Mouse (Mus musculus) regulatory T cell (primary cell): ENCODE measurements at regions not wholly inside any gene's neighbourhood (a gene's known extent, or its start where the extent isn't known, plus 50 kb on each side); places are given as distances from the start of the nearest gene placed in this dataset.

ENCODE experiments used
- in situ Hi-C: fragments of 300-600 bp; cut with MboI, MseI; formaldehyde crosslinking; loops from one replicate; pipeline ENCODE4 v1.15.1; 2025; ENCODE audit warnings: high pct_unique_total_duplicates

- in situ Hi-C loops: no loop called here
Measured at GRCm38 (mm10) chr10:44730721-44731120, 202.4 kb upstream of the Prdm1 start.

DNA sequence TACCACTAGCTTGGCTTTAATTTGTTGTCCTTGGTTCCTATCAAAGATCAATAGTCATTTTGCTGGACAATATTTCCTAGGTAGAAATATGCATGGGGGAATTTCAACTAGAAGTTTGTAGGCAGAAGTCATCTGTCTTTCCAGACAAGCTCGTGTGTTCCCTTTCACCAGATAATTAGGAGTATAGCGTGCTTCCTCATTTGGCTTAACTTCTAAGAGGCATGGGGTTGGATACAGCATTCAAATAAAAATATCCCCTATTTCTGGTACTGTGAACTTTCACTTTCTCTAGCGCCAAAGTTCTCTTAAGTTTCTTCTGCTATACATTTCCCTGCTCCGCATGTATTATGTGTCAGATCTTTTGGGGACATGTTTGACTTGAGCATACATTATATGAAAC lies 200.7 kb upstream of the Prdm1 start:
- in situ Hi-C loops: no loop called here

DNA sequence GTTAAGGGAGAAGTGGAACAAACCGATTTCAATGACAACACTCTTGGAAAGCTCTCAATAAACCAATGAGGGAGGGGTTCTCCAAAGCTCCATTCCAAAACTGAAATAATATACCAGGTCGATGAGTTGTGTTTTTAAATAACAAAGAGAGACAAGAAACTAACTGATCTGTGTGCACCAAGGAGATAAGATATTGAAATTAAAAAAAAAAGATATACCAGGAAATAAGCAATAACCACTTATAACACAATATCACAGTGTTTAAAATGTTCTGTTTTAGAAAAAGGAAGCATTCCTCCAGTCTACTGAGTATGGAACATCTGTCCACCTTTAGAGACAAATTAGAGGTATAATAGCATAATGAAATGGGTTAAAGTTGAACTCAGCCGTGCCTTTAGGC lies 196.3 kb upstream of the Prdm1 start:
- in situ Hi-C loops: no loop called here

GRCm38 (mm10) chr10:44723845-44724244 lies 195.5 kb upstream of the Prdm1 start:
- in situ Hi-C loops: no loop called here

GRCm38 (mm10) chr10:44723321-44723720 lies 195.0 kb upstream of the Prdm1 start:
- in situ Hi-C loops: no loop called here

DNA sequence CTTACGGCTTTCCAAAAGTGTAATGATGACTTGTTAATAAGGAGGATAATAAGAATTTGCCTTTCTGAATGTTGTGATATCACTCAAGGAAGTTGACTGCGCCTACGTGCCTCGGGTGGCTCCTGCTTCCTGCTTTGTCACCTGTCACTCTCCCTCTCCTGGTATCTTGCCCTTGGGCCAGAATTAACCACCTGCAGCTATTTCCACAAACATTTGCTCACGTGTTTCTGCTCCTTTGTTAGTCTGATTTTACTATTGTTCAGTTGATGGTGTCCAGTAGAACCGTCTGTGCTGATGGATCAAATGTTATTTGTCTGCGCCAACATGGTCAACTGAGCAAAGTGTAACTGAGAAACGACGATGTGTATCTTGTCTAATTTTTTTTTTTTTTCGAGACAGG lies 193.4 kb upstream of the Prdm1 start:
- in situ Hi-C loops: no loop called here

DNA sequence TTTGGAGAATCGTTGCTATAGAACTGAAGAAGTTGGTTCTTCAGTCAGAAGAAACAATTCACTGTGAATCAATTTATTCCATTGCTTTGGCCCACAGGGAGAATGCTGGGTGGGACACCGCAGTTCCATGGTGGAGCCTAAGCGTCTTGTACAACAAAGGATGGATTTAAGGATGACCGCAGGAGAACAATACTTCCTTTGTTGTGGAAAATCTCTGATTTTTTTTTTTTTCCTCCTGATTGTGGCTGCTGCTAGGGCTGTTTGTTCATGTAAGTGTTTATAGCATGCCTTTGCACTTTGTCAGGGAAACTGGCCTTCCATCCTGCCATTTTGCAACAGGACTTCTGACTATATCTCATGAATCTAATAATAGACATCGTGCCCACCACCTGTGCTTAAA lies 188.3 kb upstream of the Prdm1 start:
- in situ Hi-C loops: no loop called here

DNA sequence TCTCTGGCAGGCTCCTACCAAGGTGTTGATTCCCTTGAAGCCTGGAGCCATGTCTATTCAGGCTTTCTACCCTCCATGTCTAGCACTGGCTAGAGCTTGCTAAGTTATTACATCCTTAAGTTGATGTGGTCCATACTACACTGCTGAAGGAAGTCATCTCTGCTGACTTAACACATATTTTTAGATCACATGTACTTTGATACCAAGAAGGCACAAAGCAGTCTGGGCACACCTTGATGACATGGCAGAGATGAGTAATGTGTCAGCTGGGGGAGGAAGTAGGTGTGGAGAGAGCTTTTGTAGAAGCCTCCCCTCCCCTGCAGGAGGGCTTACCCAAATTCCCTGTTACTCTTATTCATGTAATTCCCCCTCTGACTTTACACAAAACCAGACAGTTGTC lies 187.6 kb upstream of the Prdm1 start:
- in situ Hi-C loops: no loop called here

GRCm38 (mm10) chr10:44708830-44709229 lies 180.5 kb upstream of the Prdm1 start:
- in situ Hi-C loops: no loop called here

DNA sequence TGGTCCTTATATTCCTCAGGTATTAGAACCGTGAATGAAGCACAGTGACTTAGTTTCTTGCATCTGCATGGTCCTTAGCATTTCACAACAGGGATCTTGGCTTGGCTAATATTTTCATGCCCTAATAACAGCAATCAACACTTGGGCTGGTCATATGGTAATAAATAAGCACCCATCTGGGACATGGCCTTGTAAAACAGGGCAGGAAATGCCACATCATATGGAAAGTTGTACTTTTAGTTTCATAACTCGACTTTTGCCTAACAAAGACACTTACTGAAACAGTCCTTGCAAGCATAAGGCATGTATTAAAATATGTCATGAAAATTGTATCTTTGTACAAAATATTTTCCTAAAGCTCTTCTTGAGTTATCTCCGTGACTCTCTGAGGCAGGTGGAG lies 175.8 kb upstream of the Prdm1 start:
- in situ Hi-C loops: no loop called here

DNA sequence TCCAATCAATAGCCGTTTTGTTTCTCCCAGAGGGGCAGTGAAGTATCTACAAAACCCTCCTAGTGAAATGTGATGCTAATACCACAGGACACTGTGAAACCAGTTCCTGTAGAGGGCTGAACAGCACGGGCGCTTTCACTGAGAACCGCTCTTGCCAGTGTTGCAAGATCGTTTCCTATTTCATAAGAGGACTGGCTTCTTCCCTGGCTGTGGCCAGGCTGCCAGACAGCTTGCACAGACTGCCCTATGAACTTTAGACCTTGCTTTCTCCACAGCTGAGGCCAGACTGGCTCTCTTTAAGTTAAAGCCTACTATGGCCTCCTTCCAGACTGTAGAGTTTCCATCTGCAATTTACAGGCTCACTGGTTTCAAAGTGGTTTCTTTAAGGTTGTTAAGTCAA lies 173.8 kb upstream of the Prdm1 start:
- in situ Hi-C loops: no loop called here

DNA sequence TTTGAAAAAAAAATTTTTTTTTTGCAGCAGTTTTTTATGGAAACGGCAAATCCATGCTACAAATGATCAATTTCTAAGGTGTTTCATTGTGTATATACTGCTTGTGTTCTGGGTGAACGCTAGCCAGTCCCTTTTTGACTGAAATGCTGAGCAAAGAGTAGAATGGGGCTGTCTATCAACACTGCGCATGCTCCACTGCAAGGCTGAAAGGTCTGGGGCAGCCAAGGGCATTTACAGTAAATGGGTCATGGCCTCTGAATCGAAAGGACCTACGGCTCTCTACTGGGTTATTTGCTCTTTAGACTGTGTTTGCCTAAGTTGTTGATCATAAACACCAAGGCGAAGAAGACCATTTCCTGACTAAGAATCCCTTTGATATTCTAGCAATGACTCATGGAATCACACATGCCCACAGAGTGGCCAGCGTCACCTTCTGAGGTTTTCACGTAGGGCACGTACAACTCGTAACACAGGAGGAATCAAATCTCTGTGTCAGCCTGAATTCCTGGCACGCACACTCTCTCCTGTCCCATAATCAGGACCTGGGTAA lies 171.8 kb upstream of the Prdm1 start:
- in situ Hi-C loops: no loop called here

GRCm38 (mm10) chr10:44697966-44698365 lies 169.7 kb upstream of the Prdm1 start:
- in situ Hi-C loops: no loop called here

DNA sequence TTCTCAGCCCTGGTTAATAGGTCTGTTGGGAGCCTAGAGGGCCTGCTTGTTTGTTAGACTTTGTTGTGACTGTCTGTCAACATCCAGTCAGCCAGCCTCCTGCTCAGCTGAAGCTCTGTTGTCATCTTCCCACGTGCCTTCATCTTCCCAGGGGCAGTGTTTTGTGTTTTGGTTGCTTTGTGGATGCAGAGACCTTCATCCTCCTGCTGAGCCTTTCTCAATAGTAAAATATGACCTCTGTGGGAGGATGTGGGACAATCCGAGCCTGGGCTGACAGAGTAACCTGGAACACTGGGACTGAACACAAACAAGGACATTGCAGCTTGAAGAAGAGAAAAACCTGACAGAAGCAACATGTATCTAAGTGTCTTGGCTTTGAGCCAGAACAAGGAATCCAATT lies 168.7 kb upstream of the Prdm1 start:
- in situ Hi-C loops: no loop called here

DNA sequence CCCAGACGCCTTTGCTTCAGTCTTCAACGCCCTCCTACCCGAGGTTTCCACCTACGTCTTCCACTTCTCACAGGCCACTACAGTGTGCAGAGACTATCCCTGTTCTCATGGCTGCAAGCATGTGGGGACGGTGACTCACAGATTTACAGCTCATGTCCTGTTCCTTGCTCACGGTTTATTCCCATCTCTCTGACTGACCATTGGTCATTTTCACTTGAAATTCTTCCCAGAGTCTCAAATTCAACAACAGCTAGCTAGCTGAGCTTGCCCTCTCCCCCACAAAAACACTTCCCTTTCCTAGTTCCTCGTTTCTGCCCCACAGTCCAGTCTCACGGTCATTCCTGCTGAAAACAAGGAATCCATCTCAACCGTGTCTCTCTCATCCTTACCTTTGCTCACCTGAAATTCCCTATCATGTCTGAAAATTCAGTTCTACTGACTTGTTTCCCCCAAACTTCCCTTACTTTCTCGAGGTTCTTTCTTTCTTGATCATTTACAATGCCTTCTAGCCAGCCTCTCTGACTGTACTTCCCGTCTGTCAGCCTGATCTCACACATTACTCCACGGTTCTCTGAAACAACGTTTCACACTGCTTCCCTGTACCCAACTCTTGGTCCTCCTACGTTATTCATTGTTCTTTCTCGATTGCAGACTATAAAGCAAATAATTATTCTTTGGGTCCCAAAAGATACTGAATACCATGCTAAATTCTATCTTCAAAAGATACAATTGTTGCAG lies 163.5 kb upstream of the Prdm1 start:
- in situ Hi-C loops: no loop called here

DNA sequence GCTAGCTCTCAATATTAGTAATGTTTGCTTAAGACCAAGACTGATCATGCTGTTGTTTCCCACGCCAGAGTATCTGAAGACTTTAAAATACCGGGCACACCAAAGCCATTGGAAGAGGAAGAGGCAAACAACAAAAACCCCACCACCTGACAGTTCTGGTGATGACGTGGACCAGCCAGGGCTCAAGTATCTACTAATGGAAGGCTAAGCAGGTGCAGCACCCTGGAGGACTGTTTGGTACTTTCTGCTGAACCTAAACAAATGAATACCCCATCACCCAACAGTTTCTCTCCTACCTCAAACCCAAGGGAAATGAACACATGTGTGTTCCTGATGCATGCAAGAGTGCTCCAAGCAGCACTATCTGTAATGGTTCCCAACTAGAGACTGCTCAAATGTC lies 160.3 kb upstream of the Prdm1 start:
- in situ Hi-C loops: no loop called here

DNA sequence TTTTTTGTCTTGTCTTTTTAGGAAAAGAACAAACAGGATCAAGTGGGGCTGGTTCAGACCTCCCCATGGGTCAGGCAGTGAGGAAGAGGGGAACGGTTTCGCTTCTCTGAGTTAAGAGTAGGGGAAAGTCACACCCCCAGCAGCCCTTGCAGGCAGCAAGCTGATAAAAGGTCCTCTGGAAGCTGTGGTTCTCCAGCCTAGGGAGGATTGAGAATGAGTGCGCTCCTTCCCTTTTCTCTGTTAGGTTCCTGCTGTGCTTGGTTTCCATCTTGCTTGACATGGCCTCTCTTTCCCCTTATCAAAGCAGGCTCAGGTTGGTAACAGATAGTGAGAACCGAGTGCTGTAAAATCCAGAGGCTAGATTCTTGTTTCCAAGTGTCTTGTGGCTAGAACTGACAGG lies 157.8 kb upstream of the Prdm1 start:
- in situ Hi-C loops: no loop called here

- in situ Hi-C loops: no loop called here
Measured at GRCm38 (mm10) chr10:44685215-44685614, 156.9 kb upstream of the Prdm1 start.

DNA sequence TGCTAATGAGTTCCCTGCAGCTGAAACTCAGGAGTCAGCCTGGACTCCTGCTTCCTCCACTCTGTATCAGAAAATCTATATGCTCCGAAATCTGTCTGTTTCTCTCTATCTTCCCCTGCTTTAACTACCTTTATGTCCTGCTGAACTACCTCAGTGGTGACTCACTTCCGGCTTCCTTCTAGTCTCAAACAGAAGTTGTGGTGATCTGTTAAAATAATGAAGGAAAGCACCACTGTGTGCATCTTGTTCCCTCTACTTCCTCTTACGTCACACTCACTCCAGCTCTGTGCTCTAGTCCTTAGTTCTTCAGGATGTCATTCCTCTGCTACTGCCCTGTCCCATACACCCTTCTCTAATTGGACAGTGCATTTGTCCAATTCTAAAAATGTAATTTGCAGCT lies 148.2 kb upstream of the Prdm1 start:
- in situ Hi-C loops: no loop called here

DNA sequence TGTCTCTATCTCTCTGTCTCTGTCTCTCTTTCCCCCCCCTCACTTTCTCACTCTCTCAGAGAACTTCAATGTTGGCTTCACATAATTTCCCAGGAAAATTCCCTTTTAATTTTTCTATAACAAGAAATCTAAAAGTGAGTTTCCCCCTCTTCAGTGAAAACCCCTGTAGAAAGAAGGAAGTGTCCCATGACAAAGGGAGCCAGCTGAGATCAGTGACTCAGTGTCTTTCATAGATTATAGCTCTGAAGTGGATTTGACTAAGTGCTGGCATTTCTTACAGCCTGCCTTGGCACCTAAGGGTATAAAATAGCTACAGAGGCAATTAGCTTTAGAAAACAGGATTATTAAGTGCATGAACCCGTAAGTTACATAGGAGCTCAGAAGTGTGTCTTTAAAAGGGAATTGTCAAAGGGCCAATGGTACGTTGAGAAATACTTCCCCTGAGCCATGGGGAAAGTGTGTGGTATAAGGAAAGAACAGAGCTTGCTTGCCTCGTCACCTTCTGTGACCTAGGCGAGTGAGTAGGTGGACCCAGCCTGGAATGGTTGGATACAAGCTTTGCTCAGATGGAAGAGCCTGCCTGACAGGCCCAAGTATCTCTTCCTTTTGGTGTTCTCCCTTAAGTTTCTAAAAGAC lies 137.3 kb upstream of the Prdm1 start:
- in situ Hi-C loops: no loop called here

GRCm38 (mm10) chr10:44659499-44659898 lies 131.2 kb upstream of the Prdm1 start:
- in situ Hi-C loops: no loop called here

DNA sequence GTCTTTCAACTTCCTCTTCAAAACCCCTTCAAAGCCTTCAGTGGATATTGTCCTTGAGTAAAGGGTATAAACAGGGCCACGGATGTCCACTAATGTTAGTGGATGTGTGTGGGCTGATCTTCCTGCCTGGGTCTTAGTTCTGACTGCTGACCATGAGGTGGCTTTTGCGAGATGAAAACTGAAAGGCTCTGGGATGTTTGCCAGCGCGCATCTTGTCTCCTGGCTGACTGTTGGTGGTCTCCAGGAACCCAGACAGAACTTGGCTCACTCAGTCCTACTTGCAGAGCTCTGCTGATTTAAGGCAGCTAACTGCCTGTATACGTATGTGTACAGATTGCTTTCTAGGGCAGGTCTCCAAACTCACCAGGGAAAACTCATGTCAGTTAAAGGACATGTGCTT lies 125.5 kb upstream of the Prdm1 start:
- in situ Hi-C loops: no loop called here

GRCm38 (mm10) chr10:44647021-44647420 lies 118.7 kb upstream of the Prdm1 start:
- in situ Hi-C loops: no loop called here
